Mouse (Mus musculus): Measurements from ENCODE around the gene Smim23. TPM values are rescaled to one million over a fixed set of nuclear protein-coding genes. Genes with fewer than 3 reads are reported as not detected.

Smim23 gene
- not detected for polyA plus RNA-seq (2015; fragmentation: Illumina TruSeq; extraction: RNeasy Lipid Tissue Mini Kit (QIAGEN cat#74804); ENCODE audit: low read depth, low replicate concordance)

DNA sequence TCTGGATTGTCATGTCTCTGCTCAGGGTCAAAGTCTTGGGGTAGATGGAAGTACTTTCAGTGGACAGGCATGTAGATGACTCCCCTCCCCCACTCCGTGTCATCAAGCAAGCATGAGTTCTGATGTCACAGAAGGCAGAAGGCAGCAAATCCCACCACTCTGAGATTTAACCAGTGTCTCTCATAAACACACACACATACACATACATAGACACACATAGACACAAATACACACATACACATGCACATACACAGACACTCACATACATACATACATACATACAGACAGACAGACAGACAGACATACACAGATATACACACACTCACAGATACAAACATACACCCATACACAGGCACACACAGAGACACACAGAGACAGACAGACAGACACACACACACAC, at the start of gene Smim23:
TSS of gene Smim23 (minus strand) at position 101 of the 400 bp plus-strand sequence.

Other genes with a start within 250 kb of the Smim23 start
- gene Fbxw11, start 181.9 kb downstream of the Smim23 start, polyA plus RNA-seq (2015; fragmentation: Illumina TruSeq; extraction: RNeasy Lipid Tissue Mini Kit (QIAGEN cat#74804); ENCODE audit: low read depth, low replicate concordance): 105 TPM

Measured in brain, adult 10 weeks (tissue).